Mouse (Mus musculus): ENCODE results near the gene Sapcd1. TPM values are rescaled to one million over a fixed set of nuclear protein-coding genes. Genes with fewer than 3 reads are reported as not detected.

Gene Sapcd1
- polyA plus RNA-seq, 1 experiment: 0.94 TPM

- TF ChIP-seq CTCF (IDR thresholded peaks at IDR 0.05; ENCODE audit: extremely low read depth, insufficient read depth, low read length) (no peak), POLR2A (IDR thresholded peaks at IDR 0.05; ENCODE audit: extremely low read depth, insufficient read depth, low read length) (no peak)
- no peak within 1 kb of the TSS for H3K27ac ChIP-seq (ENCODE audit: insufficient read depth, low read length)
- H3K4me1 ChIP-seq (ENCODE audit: control insufficient read depth, insufficient read depth, low read length): no peaks in the 10 kb centered on the region
- no peak within 1 kb of the TSS for H3K4me3 ChIP-seq (ENCODE audit: insufficient read depth, low read length)
Measured at GRCm38 (mm10) chr17:35064951-35065947, 37.4 kb upstream of the Sapcd1 start, which contains the start of gene Ly6g6c. TSS of gene Ly6g6c (plus strand) at chr17:35065388.

- H3K4me3 ChIP-seq (ENCODE audit: insufficient read depth, low read length): no peak overlapping the region
- H3K4me1 ChIP-seq (ENCODE audit: control insufficient read depth, insufficient read depth, low read length): no peaks in the 10 kb centered on the region
- no peak overlapping the region for H3K27ac ChIP-seq (ENCODE audit: insufficient read depth, low read length)
- no peak for TF ChIP-seq POLR2A (IDR thresholded peaks at IDR 0.05; ENCODE audit: extremely low read depth, insufficient read depth, low read length)
- no peak for TF ChIP-seq CTCF (IDR thresholded peaks at IDR 0.05; ENCODE audit: extremely low read depth, insufficient read depth, low read length)
Measured at GRCm38 (mm10) chr17:35064378-35064877, 36.6 kb upstream of the Sapcd1 start.

GRCm38 (mm10) chr17:35063466-35063865 is 35.6 kb upstream of the Sapcd1 start:
- Histone ChIP-seq H3K4me1 (ENCODE audit: control insufficient read depth, insufficient read depth, low read length) (no peaks in the 10 kb centered on the region), H3K4me3 (ENCODE audit: insufficient read depth, low read length) (no peak overlapping the region), H3K27ac (ENCODE audit: insufficient read depth, low read length) (no peak overlapping the region)
- no peak for TF ChIP-seq POLR2A (IDR thresholded peaks at IDR 0.05; ENCODE audit: extremely low read depth, insufficient read depth, low read length)
- no peak for TF ChIP-seq CTCF (IDR thresholded peaks at IDR 0.05; ENCODE audit: extremely low read depth, insufficient read depth, low read length)

GRCm38 (mm10) chr17:35061299-35061698 is 33.5 kb upstream of the Sapcd1 start:
- no peak for TF ChIP-seq CTCF (IDR thresholded peaks at IDR 0.05; ENCODE audit: extremely low read depth, insufficient read depth, low read length)
- TF ChIP-seq POLR2A (IDR thresholded peaks at IDR 0.05; ENCODE audit: extremely low read depth, insufficient read depth, low read length): no peak
- Histone ChIP-seq H3K4me1 (ENCODE audit: control insufficient read depth, insufficient read depth, low read length) (no peaks in the 10 kb centered on the region), H3K27ac (ENCODE audit: insufficient read depth, low read length) (no peak overlapping the region), H3K4me3 (ENCODE audit: insufficient read depth, low read length) (no peak overlapping the region)

GRCm38 (mm10) chr17:35060737-35061297 is 33.0 kb upstream of the Sapcd1 start:
- no peak overlapping the region for H3K27ac ChIP-seq (ENCODE audit: insufficient read depth, low read length)
- no peaks in the 10 kb centered on the region for H3K4me1 ChIP-seq (ENCODE audit: control insufficient read depth, insufficient read depth, low read length)
- no peak overlapping the region for H3K4me3 ChIP-seq (ENCODE audit: insufficient read depth, low read length)
- TF ChIP-seq POLR2A (IDR thresholded peaks at IDR 0.05; ENCODE audit: extremely low read depth, insufficient read depth, low read length): no peak
- TF ChIP-seq CTCF (IDR thresholded peaks at IDR 0.05; ENCODE audit: extremely low read depth, insufficient read depth, low read length): no peak

- H3K4me3 ChIP-seq (ENCODE audit: insufficient read depth, low read length): peak overlapping the region; percentile 86; the same call in 1 of the 2 replicates
- no peak overlapping the region for H3K27ac ChIP-seq (ENCODE audit: insufficient read depth, low read length)
- TF ChIP-seq CTCF (IDR thresholded peaks at IDR 0.05; ENCODE audit: extremely low read depth, insufficient read depth, low read length) (no peak), POLR2A (IDR thresholded peaks at IDR 0.05; ENCODE audit: extremely low read depth, insufficient read depth, low read length) (no peak)
- H3K4me1 ChIP-seq (ENCODE audit: control insufficient read depth, insufficient read depth, low read length): no peaks in the 10 kb centered on the region
Measured at GRCm38 (mm10) chr17:35060071-35060470, 32.3 kb upstream of the Sapcd1 start.

GRCm38 (mm10) chr17:35058911-35059892 is 31.4 kb upstream of the Sapcd1 start, which contains the start of gene Ddah2:
TSS of gene Ddah2 (plus strand) at chr17:35059035.
- H3K4me3 ChIP-seq (ENCODE audit: insufficient read depth, low read length): peak within 1 kb of the TSS; percentile 86
- no peak within 1 kb of the TSS for H3K27ac ChIP-seq (ENCODE audit: insufficient read depth, low read length)
- no peaks in the 10 kb centered on the region for H3K4me1 ChIP-seq (ENCODE audit: control insufficient read depth, insufficient read depth, low read length)
- TF ChIP-seq CTCF (IDR thresholded peaks at IDR 0.05; ENCODE audit: extremely low read depth, insufficient read depth, low read length) (0 out of 2 replicates have a peak, but pooled peaks have one; percentile 16), POLR2A (IDR thresholded peaks at IDR 0.05; ENCODE audit: extremely low read depth, insufficient read depth, low read length) (no peak)

- Histone ChIP-seq H3K4me3 (ENCODE audit: insufficient read depth, low read length) (peak overlapping the region; percentile 86; the same call in 1 of the 2 replicates), H3K4me1 (ENCODE audit: control insufficient read depth, insufficient read depth, low read length) (no peaks in the 10 kb centered on the region), H3K27ac (ENCODE audit: insufficient read depth, low read length) (no peak overlapping the region)
- TF ChIP-seq POLR2A (IDR thresholded peaks at IDR 0.05; ENCODE audit: extremely low read depth, insufficient read depth, low read length): no peak
- no peak for TF ChIP-seq CTCF (IDR thresholded peaks at IDR 0.05; ENCODE audit: extremely low read depth, insufficient read depth, low read length)
Measured at GRCm38 (mm10) chr17:35058316-35058715, 30.5 kb upstream of the Sapcd1 start.

Measured in cortical plate, adult 2 months (tissue).